Mouse (Mus musculus): Measurements from ENCODE around the gene Dut. TPM values are rescaled to one million over a fixed set of nuclear protein-coding genes. Genes with fewer than 3 reads are reported as not detected.

Gene Dut
- polyA plus RNA-seq, 1 experiment from 2014 or later: 72.2 TPM

GRCm38 (mm10) chr2:125234049-125234448, 12.9 kb upstream of the Dut start:
- H3K9ac ChIP-seq: no peak overlapping the region
- no peak overlapping the region for H3K4me2 ChIP-seq
- ATAC-seq (ENCODE audit: low read depth): no peak
- H3K4me3 ChIP-seq: no peak overlapping the region
- no peak overlapping the region for H3K27ac ChIP-seq (replicated peaks)
- H3K36me3 ChIP-seq: no peaks in the 10 kb centered on the region
- no peaks in the 10 kb centered on the region for H3K4me1 ChIP-seq (replicated peaks)
- 95% methylated on average over 2 of the region's 2 CpGs for WGBS
- H3K9me3 ChIP-seq: no peaks in the 10 kb centered on the region
- no peaks in the 10 kb centered on the region for H3K27me3 ChIP-seq

- Histone ChIP-seq H3K4me3 (no peak overlapping the region), H3K36me3 (peaks cover 4% of the 10 kb centered on the region), H3K27me3 (no peaks in the 10 kb centered on the region), H3K27ac (replicated peaks) (no peak overlapping the region), H3K4me2 (no peak overlapping the region), H3K9ac (no peak overlapping the region), H3K9me3 (no peaks in the 10 kb centered on the region), H3K4me1 (replicated peaks) (peaks cover 22% of the 10 kb centered on the region)
- WGBS: 90% methylated on average over 3 of the region's 3 CpGs
- ATAC-seq (ENCODE audit: low read depth): no peak
Observed at GRCm38 (mm10) chr2:125245545-125246285, 1.3 kb upstream of the Dut start.

- Histone ChIP-seq H3K4me2 (peak overlapping the region; percentile 74), H3K9ac (peak overlapping the region; percentile 88), H3K4me3 (peak overlapping the region; percentile 79), H3K27me3 (no peaks in the 10 kb centered on the region), H3K4me1 (replicated peaks) (peaks cover 22% of the 10 kb centered on the region), H3K27ac (replicated peaks) (peak overlapping the region; percentile 91), H3K9me3 (no peaks in the 10 kb centered on the region), H3K36me3 (peaks cover 8% of the 10 kb centered on the region)
- no peak for ATAC-seq (ENCODE audit: low read depth)
- WGBS: 21% methylated on average over 9 of the region's 9 CpGs
Observed at GRCm38 (mm10) chr2:125246669-125247068, 321 bp upstream of the Dut start.

GRCm38 (mm10) chr2:125247962-125248235, 909 bp downstream of the Dut start:
- peak; percentile 17; the same call in 1 of the 2 replicates for ATAC-seq (ENCODE audit: low read depth)
- H3K9me3 ChIP-seq: no peaks in the 10 kb centered on the region

GRCm38 (mm10) chr2:125248256-125248655, 1.3 kb downstream of the Dut start:
- H3K27ac ChIP-seq (replicated peaks): peak overlapping the region; percentile 91; the same call in 1 of the 2 replicates
- no peaks in the 10 kb centered on the region for H3K27me3 ChIP-seq
- H3K9me3 ChIP-seq: no peaks in the 10 kb centered on the region
- ATAC-seq (ENCODE audit: low read depth): no peak
- H3K4me2 ChIP-seq: peak overlapping the region; percentile 74
- peaks cover 22% of the 10 kb centered on the region for H3K4me1 ChIP-seq (replicated peaks)
- 2% methylated on average over 8 of the region's 8 CpGs for WGBS
- H3K9ac ChIP-seq: peak overlapping the region; percentile 88
- peak overlapping the region; percentile 79 for H3K4me3 ChIP-seq
- H3K36me3 ChIP-seq: peaks cover 9% of the 10 kb centered on the region

More at GRCm38 (mm10) chr2:125247962-125248235, 909 bp downstream of the Dut start:
- Histone ChIP-seq H3K9ac (peak overlapping the region; percentile 88), H3K27ac (replicated peaks) (peak overlapping the region; percentile 91), H3K36me3 (peaks cover 8% of the 10 kb centered on the region), H3K4me3 (peak overlapping the region; percentile 79), H3K4me1 (replicated peaks) (peaks cover 22% of the 10 kb centered on the region), H3K27me3 (no peaks in the 10 kb centered on the region), H3K4me2 (peak overlapping the region; percentile 74)
- under 1% methylated on average over 9 of the region's 9 CpGs for WGBS

GRCm38 (mm10) chr2:125249339-125249738, 2.3 kb downstream of the Dut start:
- no peak overlapping the region for H3K4me3 ChIP-seq
- H3K9ac ChIP-seq: no peak overlapping the region
- peaks cover 20% of the 10 kb centered on the region for H3K36me3 ChIP-seq
- H3K4me2 ChIP-seq: peak overlapping the region; percentile 74
- H3K27me3 ChIP-seq: no peaks in the 10 kb centered on the region
- H3K4me1 ChIP-seq (replicated peaks): peaks cover 22% of the 10 kb centered on the region
- H3K9me3 ChIP-seq: no peaks in the 10 kb centered on the region; the same call in 1 of the 2 replicates
- WGBS: 86% methylated on average over 4 of the region's 4 CpGs
- no peak for ATAC-seq (ENCODE audit: low read depth)
- H3K27ac ChIP-seq (replicated peaks): no peak overlapping the region

- Histone ChIP-seq H3K4me3 (no peak overlapping the region), H3K27ac (replicated peaks) (no peak overlapping the region), H3K4me1 (replicated peaks) (peaks cover 22% of the 10 kb centered on the region), H3K4me2 (no peak overlapping the region), H3K27me3 (no peaks in the 10 kb centered on the region), H3K9ac (no peak overlapping the region), H3K9me3 (no peaks in the 10 kb centered on the region; the same call in 1 of the 2 replicates), H3K36me3 (peaks cover 24% of the 10 kb centered on the region)
- 91% methylated on average over 4 of the region's 4 CpGs for WGBS
- ATAC-seq (ENCODE audit: low read depth): no peak
Observed at GRCm38 (mm10) chr2:125249874-125250273, 2.9 kb downstream of the Dut start.

GRCm38 (mm10) chr2:125251781-125252180, 4.8 kb downstream of the Dut start:
- H3K36me3 ChIP-seq: peaks cover 26% of the 10 kb centered on the region
- no peak for ATAC-seq (ENCODE audit: low read depth)
- H3K27ac ChIP-seq (replicated peaks): no peak overlapping the region
- H3K4me1 ChIP-seq (replicated peaks): peaks cover 14% of the 10 kb centered on the region
- H3K4me2 ChIP-seq: no peak overlapping the region
- no peaks in the 10 kb centered on the region for H3K27me3 ChIP-seq
- H3K9me3 ChIP-seq: no peaks in the 10 kb centered on the region; the same call in 1 of the 2 replicates
- H3K4me3 ChIP-seq: no peak overlapping the region
- H3K9ac ChIP-seq: no peak overlapping the region
- 84% methylated on average over 4 of the region's 4 CpGs for WGBS

GRCm38 (mm10) chr2:125252275-125252674, 5.3 kb downstream of the Dut start:
- Histone ChIP-seq H3K27ac (replicated peaks) (no peak overlapping the region), H3K27me3 (no peaks in the 10 kb centered on the region), H3K4me2 (no peak overlapping the region), H3K9me3 (no peaks in the 10 kb centered on the region; the same call in 1 of the 2 replicates), H3K4me1 (replicated peaks) (peaks cover 14% of the 10 kb centered on the region), H3K36me3 (peaks cover 31% of the 10 kb centered on the region), H3K4me3 (no peak overlapping the region), H3K9ac (no peak overlapping the region)
- 63% methylated on average over 2 of the region's 2 CpGs for WGBS
- ATAC-seq (ENCODE audit: low read depth): no peak

GRCm38 (mm10) chr2:125253699-125254098, 6.7 kb downstream of the Dut start:
- Histone ChIP-seq H3K36me3 (peaks cover 40% of the 10 kb centered on the region), H3K27me3 (no peaks in the 10 kb centered on the region), H3K27ac (replicated peaks) (no peak overlapping the region), H3K4me1 (replicated peaks) (peaks cover 5% of the 10 kb centered on the region), H3K9ac (no peak overlapping the region), H3K4me3 (no peak overlapping the region), H3K9me3 (no peaks in the 10 kb centered on the region; the same call in 1 of the 2 replicates), H3K4me2 (no peak overlapping the region)
- WGBS: 95% methylated on average over 6 of the region's 6 CpGs
- no peak for ATAC-seq (ENCODE audit: low read depth)

GRCm38 (mm10) chr2:125254630-125255029, 7.6 kb downstream of the Dut start:
- H3K4me3 ChIP-seq: no peak overlapping the region
- H3K27me3 ChIP-seq: no peaks in the 10 kb centered on the region
- no peak overlapping the region for H3K27ac ChIP-seq (replicated peaks)
- H3K9me3 ChIP-seq: no peaks in the 10 kb centered on the region; the same call in 1 of the 2 replicates
- no peaks in the 10 kb centered on the region for H3K4me1 ChIP-seq (replicated peaks)
- H3K4me2 ChIP-seq: no peak overlapping the region
- H3K9ac ChIP-seq: no peak overlapping the region
- ATAC-seq (ENCODE audit: low read depth): no peak
- peaks cover 40% of the 10 kb centered on the region for H3K36me3 ChIP-seq
- 93% methylated on average over 3 of the region's 3 CpGs for WGBS

GRCm38 (mm10) chr2:125255886-125256285, 8.9 kb downstream of the Dut start:
- Histone ChIP-seq H3K9me3 (no peaks in the 10 kb centered on the region; the same call in 1 of the 2 replicates), H3K27ac (replicated peaks) (no peak overlapping the region), H3K4me1 (replicated peaks) (no peaks in the 10 kb centered on the region), H3K9ac (no peak overlapping the region), H3K36me3 (peaks cover 37% of the 10 kb centered on the region), H3K4me3 (no peak overlapping the region), H3K4me2 (no peak overlapping the region), H3K27me3 (no peaks in the 10 kb centered on the region)
- no peak for ATAC-seq (ENCODE audit: low read depth)
- WGBS: 89% methylated on average over 3 of the region's 3 CpGs

All from neural tube, embryonic 13.5 days (tissue).